Mouse (Mus musculus) CH12.LX (cell line): ENCODE measurements around the gene Nckap1.

Experiments
- CTCF ChIP-seq, 2 experiments: IDR thresholded peaks in 1 of 2; conservative IDR thresholded peaks in 1 of 2; 2 replicates each; pipeline ENCODE4 v1.5.1; 2011 to 2012; ENCODE audit warnings: low read depth in 2 of 2, low read length in 2 of 2, improper control_type of control experiment in 1 of 2, inconsistent platforms in 1 of 2, mild to moderate bottlenecking in 1 of 2, moderate library complexity in 1 of 2
- POLR2A ChIP-seq: IDR thresholded peaks from 2 replicates; pipeline ENCODE4 v1.6.1; 2011; ENCODE audit warnings: low read depth, mild to moderate bottlenecking, improper control_type of control experiment, low read length
- POLR2AphosphoS2 ChIP-seq: IDR thresholded peaks from 2 replicates; pipeline ENCODE4 v1.6.1; 2011; ENCODE audit warnings: low read depth, low read length, improper control_type of control experiment
- TBP ChIP-seq: conservative IDR thresholded peaks from 2 replicates; pipeline ENCODE4 v1.6.1; 2011; ENCODE audit warnings: low read depth, low read length, improper control_type of control experiment

DNA sequence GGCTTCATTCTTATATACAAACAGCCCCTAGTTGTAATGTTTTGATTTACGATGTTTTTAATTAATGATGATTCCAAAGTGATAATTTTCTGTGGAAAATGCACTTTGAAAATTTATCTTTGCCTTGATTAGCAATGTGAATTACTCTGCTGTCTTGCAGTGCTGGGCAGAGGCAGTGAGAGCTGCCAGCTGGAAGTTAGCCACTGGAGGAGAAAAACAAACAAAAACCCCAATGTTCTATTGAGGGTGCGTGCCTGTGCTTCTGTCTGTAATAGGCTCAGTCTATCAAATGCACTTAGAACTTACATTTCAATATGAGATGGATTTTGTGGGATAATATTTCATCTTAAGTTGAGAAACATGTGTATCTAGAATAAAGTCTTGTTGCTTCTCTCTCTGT, 31.6 kb upstream of the Nckap1 start:
- TF ChIP-seq TBP (no peak), CTCF (conservative IDR thresholded peaks at IDR 0.05 in 1 of 2, IDR thresholded peaks at IDR 0.05 in 1 of 2; ENCODE audit: low read depth in 2 of 2, low read length in 2 of 2) (no peak), POLR2A (no peak), POLR2AphosphoS2 (no peak)
